Mouse (Mus musculus): ENCODE measurements around the gene Cyp2ab1.

DNA sequence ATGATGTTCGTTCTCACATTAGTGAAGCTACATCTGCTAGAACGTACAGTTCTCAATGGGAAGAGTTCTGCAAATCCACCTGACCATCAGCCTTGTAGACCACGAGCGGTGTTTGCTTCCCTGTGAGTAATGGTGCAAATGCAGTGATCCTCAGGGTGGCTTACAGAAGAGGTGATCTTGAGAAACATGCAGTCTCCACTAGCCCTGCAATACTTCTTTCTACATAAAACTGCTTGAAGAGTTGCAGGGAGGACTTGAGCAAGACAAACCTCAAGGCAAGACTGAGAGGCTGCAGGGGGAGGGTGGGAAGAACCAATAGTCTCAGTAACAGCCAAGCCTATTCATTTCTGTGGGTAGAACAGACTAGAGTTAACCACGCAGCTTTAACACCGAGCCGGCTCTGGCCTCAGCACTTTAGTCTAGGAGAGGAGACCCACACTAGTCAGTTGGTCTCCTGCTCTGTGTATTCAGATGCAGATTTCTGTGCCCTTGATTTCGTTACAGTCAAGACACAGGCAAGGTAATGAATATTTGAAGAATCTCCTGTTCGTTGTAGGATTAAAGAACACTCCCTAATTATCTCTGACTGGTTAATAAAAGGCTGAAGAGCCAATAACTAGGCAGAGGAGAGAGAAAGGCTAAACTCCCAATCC, 34.6 kb upstream of the Cyp2ab1 start:
- no peak for TF ChIP-seq CTCF (IDR thresholded peaks at IDR 0.05; ENCODE audit: borderline replicate concordance, extremely low read depth, insufficient read depth, insufficient read length)
- TF ChIP-seq POLR2A (IDR thresholded peaks at IDR 0.05; ENCODE audit: borderline replicate concordance, extremely low read depth, insufficient read depth, insufficient read length, poor library complexity, severe bottlenecking), result no peak
